Mouse (Mus musculus) heart, postnatal 10 days (tissue): ENCODE data around the gene Ptma. TPM values are rescaled to one million over a fixed set of nuclear protein-coding genes. Genes with fewer than 3 reads are reported as not detected.
"Not testable (repeated sequence)": the region's sequence is repeated elsewhere in the genome, so short reads cannot be mapped to it uniquely, and the experiment has no call there.

ENCODE experiments used
- DNase-seq, 2 experiments: peaks; one replicate each; pipeline ENCODE4 v3.0.0; 2021
- intact Hi-C: fragments of 180-260 bp; cut with DNase I; formaldehyde crosslinking; loops from one replicate; pipeline ENCODE4 v1.15.1; 2025
- total RNA-seq, 2 experiments: library from RNA; stranded (reverse); gene quantifications; 2 replicates each; pipeline ENCODE4 v1.2.3; 2021

Gene Ptma
- total RNA-seq, 2 experiments from 2014 or later, result 535 to 599 TPM

DNA sequence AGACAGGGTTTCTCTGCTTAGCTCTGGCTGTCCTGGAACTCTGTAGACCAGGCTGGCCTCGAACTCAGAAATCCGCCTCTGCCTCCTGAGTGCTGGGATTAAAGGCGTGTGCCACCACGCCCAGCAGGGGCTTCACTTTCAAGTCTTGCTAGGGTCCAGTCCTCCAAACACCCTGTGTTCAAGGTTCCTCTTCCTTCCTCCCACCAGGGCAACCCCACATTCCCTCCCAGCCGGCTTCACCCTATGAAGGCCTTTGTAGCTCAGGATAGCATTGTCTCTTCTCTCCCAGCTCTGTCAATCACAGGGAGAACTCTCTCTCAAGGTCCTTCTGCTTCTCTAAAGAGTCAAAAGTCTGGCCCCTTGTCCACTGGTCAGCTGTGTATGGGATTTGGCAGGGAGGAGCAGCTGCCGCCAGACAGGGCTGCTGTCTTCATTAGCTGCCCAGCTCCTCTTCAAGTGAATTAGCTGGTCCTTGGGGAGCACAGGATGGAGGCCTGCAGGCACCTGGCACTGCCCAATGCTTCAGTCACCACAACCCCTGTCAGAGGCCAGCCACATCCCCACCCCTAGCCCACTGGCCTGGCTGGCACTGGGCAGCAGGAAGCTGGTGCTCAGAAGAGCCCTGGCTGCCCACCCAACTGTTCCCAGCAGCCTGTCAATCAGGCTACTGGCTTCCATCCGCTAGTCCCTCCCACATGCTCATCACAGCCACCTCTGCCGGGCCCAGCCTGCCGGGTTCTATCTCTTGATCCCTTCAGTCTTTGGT, 15.7 kb upstream of the Ptma start:
- no peak for DNase-seq
- intact Hi-C loops, result no loop called here

DNA sequence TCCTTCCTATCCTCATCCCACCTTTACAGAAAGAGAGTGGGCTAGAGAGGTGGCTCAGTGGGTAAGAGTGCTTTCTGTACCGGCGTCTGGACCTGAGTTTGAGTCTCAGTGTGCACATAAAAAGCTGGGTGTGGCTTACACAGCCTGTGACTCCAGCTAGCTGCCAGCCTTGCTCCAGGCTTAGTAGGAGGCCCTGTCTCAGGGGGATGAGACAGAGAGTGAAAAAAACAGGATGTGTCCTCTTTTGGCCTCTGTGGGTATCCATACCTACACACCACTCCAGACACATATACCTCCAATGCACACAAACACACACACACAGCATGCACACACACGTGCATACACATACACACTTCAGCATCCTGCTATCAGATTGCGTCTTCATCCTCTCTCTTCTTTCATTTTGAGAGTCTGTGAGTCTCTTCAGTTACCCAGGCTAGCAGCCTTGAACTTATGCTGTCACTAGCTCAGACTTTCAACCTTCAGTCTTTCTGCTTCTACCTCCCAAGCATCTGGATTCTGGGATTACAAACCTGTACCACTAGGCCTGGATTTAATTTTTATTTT, 14.3 kb upstream of the Ptma start:
- DNase-seq, result no peak
- intact Hi-C loops, result no loop called here

DNA sequence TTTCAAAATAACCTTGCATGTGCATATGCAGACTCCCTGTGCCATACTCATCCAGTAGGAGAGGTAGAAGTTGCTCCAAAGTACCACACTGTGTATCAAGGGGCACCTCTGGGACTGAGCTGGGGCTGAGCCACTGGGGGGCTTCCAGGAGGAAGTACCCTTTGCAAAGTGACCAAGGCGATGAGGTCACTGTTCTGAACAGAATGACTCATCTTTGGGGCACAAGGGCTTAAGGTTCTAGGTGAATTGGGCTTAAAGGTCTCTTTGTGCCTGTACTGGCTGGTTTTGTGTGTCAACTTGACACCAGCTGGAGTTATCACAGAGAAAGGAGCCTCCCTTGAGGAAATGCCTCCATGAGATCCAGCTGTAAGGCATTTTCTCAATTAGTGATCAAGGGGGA, 13.5 kb upstream of the Ptma start:
- intact Hi-C loops, result not testable (repeated sequence)

DNA sequence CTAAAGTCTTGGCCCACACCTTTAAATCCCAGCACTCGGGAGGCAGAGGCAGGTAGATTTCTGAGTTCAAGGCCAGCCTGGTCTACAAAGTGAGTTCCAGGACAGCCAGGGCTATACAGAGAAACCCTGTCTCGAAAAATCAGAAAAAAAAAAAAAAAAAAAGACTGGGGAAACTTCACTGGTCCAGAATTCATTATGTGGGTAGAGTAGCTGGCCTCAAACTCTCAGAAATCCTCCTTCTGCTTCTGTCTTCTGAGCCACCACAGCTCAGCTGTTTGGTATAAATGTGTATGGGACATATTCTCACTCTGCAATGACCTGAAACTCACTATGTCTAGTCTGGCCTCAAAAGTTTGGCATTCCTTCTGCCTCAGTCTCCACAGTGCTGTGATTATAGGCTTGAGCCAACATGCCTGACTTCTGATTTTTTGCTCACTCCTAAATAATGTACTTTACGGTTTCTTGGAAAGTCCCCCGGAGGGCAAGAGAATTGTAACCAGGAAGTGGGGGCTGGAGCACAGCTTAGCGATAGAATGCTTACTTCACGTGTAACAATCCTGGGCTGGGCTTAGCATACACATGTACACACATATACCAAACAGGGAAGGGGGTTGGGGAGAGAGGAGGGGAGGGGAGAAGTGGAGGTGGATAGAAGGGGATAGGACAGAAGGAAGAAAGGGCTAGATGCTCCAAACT, 10.7 kb upstream of the Ptma start:
- intact Hi-C loops, result no loop called here
- no peak for DNase-seq

More for the DNA sequence above, 13.5 kb upstream of the Ptma start:
- DNase-seq, result not testable (repeated sequence)

DNA sequence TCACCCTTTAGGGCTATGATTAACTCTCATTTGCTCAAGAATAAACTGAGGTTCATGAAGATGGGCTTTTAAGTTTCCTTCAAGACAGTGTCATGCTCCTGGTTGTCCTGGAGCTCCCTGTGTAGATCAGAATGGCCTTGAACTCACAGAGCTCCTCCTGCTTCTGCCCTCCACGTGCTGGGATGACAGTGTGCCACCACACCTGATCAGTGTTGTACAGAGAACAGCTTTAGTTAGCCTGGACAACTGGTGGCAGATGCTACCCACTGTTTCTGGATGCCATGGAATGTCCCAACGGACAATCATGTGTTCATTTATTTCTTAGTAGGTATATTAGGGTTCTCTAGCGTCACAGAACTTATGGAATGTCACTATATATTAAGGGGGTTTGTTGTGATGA, 9.4 kb upstream of the Ptma start:
- intact Hi-C loops, result no loop called here
- no peak for DNase-seq

DNA sequence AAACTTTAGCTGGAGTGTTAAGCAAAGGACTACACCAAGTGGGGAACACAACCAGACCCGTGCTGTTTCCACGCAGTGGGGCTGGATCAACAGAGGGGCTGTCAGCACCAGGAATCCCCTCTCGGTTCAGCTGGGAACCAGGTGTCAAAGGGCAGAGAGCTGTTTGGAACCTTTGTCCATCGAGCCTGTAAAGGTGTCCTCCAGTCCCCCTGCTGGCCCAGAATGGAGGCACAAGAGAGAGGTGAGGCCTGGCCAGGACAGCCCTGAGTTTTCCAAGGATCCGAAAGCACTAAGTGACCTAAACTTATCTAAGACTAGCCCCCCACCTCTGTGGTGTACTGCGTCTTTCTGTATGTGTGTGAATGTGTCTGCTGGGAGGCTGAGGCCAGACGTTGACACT, 6.2 kb upstream of the Ptma start:
- peak; percentile 48 to 70 for DNase-seq

DNA sequence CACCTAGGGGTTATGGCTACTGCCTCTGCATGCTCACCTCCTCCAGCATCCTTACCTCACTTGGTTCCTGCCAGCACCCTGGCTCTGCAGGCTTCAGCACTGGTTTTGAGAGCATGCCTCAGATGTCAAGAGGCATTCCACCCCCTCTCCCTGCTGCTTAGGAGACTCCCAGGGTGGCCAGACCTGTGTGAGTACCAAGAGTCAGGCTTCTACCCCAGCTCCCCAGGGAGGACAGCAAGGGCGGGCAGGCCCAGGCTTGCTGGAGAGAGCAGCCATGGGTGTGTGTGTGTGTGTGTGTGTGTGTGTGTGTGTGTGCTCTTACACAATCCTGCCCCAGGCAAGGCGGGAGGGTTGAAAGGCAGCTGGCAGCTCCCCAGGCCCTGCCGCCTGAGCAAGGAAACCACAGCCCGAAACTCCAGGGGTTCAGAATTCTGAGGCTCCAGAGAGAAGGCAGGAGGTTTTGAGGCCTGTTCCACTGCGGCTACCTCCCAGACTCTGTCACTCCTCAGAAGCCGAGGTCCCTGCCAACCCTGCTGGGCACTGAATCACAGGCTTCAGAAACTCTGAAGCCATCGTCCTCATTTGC, 4.1 kb upstream of the Ptma start:
- intact Hi-C loops, result no loop called here
- peak; percentile 58 to 63 for DNase-seq

More for the DNA sequence above, 6.2 kb upstream of the Ptma start:
- intact Hi-C loops, result no loop called here

DNA sequence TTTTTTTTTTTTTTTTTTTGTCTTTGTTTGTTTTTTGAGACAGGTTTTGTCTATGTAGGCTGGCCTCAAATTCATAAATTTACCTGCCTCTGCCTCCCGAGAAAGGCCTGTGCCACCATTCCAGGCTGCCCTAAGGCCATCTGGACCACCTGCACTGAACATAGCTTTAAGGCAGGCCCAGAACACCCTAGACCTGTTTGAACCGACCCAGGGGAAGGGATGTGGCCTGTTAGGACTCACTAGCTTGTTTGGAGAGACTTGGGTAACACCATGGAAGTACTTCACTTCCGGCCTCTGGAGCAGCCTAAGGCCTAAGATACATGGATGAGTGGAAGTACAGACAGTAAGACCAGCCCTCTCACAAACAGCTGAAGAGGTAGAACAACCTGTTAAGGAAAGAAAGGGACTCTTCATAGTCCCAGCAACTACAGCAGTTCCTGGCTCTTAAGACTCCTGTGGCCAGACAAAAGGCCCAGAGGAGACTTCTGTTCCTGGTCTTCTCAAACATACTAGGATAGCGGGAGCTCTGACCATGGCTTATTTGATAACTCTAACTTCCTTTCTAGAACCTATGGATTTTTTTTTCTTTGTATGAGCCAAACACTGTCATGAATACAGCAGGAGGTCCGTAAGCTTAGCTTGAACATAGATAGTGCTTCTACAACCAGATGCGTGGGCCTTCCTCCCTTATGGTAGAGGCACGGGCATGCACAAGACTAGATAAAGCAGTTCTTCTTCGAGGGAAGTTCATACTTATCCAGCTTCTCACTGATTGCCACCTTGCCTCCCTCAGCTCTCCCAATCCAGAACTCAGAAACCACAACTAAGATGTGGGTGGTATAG, 2.5 kb upstream of the Ptma start:
- peak in 1 of 2 experiments; percentile 29 for DNase-seq
- intact Hi-C loops, result no loop called here

DNA sequence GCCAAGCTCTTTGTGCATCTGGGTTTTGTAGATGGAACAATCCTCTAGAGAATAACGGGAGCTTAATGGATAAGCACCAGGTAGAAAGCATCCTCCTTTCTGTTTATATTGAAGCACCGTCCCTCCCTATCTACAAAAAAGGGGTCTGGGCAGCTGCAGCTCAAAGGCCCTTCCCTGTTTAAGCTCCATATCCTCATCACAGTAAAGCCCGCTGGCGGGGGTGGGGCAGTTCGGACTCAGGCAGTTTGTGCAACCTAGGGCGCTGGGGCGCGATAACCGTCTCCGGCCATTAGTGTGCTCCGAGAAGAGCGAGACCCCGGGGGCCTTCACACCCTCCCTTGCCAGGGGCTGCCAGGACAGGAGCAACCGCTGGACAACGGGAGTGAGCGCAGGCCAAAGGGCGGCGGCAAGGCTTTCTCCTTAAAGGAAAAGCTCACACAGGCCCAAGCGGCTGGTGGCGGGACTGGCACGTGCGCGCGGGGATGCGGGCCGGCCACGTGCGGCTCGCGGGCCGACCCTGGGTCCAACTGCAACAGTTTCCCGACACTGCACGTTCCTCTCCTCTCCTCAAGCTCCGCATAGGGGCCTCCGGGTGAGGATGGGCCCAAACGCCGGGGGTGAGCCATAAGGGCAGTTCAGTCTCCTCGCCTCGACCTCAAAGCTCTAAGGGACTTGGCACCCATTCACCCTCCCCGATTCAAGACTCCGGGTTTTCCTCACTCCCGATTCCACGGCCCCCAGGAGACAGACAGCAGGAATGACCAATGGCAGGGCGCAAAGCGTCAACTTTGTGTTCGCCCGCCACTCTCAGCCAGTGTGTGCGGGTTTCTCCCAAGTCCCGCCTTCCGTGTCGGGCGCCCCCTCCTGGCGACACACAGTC, 1.7 kb upstream of the Ptma start:
- intact Hi-C loops, result loop anchor here (1.0 kb wide), 1 partner anchor 38 kb away; no protein-coding TSS in a partner anchor
- DNase-seq, result peak; percentile 100

DNA sequence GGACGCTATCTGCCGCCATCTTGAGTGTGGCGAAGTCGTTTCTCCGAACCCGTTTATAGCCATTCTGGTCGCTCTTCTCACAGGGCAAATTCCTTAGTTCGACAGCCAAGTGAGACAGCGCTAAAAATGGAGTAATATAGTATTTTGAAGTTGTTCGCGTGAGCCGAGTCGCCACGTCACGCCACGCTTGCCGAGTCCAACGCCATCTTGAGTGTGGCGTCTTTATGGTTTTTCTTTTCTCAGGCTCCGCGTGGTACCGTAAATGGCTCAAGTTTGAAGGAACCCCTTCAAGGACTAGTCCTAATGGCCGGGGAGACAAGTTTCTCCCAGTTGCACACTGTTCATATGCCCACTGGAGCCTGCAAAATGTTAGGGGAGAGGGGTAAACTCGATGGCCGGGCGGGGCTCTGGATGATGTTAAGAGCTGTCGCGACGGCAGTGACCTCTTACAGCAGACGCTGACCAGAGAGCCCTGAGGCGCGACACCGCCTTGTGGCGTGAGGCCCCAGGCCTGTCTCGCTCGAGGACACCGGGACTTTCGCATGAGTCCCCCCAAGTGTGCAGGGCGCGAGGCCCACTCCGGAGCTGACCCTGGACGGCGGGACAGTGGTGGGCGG, 919 bp upstream of the Ptma start:
- intact Hi-C loops, result loop anchor here (1.0 kb wide), 1 partner anchor 38 kb away; no protein-coding TSS in a partner anchor
- DNase-seq, result peak in 1 of 2 experiments; percentile 88

DNA sequence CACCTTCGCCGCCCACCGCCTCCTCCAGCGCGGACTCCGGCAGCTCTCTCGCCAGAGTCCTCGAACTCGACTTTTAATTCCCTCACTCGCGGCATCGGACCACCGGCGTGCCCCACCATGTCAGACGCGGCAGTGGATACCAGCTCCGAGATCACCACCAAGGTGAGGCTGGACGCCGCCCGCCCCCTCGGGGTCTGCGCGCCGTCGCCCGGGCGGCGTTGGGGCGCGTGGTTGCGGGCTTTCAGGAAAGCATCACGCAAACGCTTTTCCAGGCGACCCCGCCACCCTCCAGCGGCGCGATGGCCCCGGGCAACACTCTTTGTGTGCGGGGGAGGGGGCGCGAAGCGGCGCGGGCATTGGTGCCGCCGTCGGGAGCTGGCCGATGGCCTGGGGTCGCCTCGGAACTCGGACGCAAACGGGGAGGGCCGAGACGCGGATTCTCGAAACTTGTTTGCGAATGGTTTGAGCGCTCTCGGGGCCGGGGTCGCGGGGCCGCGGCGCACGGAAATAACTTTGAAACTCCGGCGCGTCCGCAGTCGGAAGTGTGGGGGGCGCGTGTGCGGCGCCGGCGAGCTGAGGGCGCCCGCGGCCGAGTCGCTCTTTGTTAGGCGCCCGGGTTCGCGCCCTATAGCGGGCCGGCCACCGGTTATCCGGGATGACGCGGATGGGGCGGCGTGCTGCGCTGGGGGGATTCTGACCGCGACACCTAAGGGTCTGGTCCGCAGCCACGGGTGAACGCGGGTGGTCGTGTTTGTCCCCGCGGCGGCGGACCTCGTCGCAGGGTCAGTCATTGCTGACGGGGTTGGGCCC, 468 bp downstream of the Ptma start:
- intact Hi-C loops, result no loop called here
- DNase-seq, result peak; percentile 54 to 61

DNA sequence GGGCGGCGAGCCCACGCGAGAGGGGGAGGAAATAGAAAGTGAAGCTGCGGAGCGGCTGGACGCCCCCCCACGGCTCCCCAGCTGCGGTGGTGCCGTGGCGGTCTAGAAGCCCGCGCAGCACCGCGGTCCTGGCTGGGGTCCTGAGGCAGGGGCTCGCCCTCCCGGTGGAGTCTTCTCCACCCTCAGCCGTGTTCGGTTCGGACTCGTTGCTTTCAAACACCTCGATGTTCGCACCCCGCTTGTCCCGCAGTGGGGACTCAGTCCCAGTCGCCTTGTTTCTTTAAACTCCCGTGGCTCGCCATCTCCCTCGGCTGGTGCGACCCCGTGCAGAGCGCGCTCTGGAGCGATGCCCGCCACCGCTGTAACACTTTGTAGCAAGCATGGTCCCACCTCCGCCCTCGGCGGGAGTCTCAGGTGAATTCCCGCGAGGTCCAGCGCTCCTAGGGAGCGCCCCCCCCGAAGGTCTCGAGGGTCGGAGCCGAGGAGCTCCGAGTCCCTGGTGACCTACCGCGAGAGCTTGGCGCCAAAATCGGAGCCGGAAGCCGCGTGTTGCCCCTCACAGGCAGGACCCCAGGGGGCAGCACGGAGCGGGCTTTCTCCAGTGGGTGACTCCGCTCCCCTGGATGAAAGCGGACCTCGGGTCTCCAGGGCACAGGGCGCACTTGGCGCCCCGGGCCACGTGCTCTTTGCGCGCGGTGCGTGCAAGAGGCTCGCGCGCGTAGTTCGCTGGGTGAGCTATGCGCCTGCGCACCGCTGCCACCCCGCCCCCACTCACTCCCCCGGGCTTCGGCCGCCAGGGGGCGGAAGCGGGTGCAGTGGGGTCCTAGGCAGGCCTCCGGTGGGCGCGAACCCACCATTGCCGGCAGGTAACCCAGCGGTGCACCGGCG, 1.3 kb downstream of the Ptma start:
- peak; percentile 94 to 97 for DNase-seq
- intact Hi-C loops, result loop anchor here (1.0 kb wide), 1 partner anchor 27 kb away; no protein-coding TSS in a partner anchor

DNA sequence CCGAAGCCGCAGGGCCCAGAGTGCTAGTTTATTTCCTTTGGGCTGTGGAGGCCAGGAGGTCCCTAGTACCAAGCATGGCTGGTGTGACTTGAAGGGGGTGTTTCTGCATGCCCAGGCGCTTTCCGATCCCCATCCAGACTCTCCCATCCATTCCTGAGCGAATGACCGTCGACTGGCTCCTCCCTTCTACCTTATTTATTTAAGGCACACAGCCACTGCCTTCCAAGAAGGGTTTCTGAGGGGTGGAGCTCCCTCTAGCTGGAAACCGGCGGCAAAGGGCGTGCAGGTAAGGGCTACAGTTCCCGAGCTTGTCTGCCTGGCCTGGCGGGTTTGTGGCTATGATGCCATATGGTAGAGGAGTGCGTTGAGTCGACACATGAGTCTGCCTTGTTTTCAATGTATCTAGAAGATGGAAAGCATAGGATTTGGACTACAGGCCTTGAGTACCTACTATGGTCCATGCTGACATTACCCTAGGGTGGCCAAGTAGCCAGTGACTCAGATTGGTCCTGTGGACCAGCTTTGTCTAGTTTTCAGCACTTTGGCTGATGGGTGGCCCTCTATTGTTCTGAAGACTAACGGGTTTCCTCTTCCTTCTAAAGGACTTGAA, 2.1 kb downstream of the Ptma start:
- intact Hi-C loops, result loop anchor here (1.0 kb wide), 2 partner anchors 27 to 88 kb away; no protein-coding TSS in a partner anchor
- peak; percentile 59 to 71 for DNase-seq

DNA sequence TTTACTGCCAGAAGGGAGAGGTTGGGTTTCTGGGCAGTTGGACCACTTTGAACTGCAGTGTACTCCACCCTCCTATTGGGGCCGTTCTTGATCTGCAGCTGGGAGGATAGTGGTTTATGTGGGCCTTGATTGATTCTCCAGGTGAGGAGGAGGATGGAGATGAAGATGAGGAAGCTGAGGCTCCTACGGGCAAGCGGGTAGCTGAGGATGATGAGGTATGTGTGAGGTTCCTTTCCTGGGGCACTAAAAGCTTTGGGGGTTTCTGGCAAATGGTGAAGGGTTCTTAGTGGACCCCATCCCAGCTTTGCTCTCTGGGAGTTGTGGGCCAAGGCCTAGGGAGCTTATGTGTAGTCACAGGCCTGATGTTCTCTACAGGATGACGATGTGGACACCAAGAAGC, 3.1 kb downstream of the Ptma start:
- intact Hi-C loops, result loop anchor here (1.0 kb wide), 1 partner anchor 89 kb away; no protein-coding TSS in a partner anchor
- DNase-seq, result no peak

DNA sequence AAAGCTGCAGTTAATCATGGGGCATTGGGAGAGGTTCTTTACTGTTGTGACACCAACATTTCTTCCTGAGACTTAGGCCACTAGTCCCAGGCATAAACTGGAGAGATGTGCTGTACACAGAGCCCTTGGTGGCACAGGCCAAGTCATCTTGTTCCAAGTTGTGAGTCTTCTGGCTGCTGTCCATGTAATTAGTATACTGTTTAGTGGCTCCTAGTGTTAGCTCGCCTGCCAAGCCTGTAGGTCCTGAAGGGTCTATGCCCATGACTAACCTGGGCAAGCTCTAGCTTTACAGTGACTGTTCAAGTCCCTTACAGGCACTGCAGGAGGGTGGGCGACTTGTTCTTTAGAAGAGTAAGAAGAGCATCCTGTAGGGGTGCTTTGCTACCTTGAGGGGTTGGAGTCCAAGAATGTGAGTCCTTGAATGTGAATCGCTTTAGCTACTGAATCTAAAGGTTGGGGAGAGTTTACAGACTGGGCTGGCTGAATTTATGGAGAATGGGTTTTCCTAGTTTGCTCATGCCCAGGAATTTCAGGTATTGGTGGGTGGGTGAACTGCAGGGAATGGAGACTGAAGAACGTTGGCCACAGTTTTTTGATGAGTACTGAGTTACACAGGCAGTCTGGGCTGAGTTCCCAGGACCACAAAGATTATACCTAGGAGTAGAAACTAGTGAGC, 4.5 kb downstream of the Ptma start:
- no peak for DNase-seq
- intact Hi-C loops, result loop anchor here (5.0 kb wide), 1 partner anchor 169 kb away; no protein-coding TSS in a partner anchor
